Mouse (Mus musculus) C2C12 (cell line): Measurements from ENCODE around the gene Mphosph6.

Source experiments
- CTCF ChIP-seq: IDR thresholded peaks from one replicate; pipeline ENCODE4 v1.5.1; 2011; ENCODE audit not compliant: control insufficient read depth, insufficient read depth, insufficient read length
- MYOD1 ChIP-seq: IDR thresholded peaks from one replicate; pipeline ENCODE4 v1.6.1; 2011; ENCODE audit warnings: low read depth; ENCODE audit not compliant: control insufficient read depth, insufficient read length
- MYOG ChIP-seq: IDR thresholded peaks from one replicate; pipeline ENCODE4 v1.6.1; 2011; ENCODE audit not compliant: control insufficient read depth, insufficient read length; ENCODE audit errors: extremely low read depth
- USF1 ChIP-seq: IDR thresholded peaks from one replicate; pipeline ENCODE4 v1.6.1; 2011; ENCODE audit warnings: low read depth, mild to moderate bottlenecking, control low read depth, moderate library complexity

DNA sequence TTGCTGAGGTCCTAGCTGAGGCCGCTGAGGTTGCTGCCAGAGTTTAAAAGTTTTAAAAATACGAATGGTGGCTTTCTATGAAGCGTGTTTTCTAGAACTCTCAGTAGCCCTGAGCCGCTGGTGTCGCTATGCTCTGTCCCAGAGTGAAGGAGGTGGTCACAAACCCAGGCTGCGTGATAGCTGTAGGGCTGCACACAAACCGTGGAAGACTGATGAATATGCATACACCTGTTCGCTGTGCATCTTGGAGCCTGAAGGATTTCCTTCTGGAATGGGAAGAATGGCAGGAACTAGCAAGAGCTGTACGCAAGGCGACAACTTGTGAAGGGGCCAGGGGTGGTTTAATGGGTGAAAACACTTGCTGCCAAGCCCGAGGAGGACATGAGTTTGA lies 551 bp upstream of the Mphosph6 start:
- TF ChIP-seq CTCF: no peak
- no peak for TF ChIP-seq MYOG
- TF ChIP-seq MYOD1: peak; percentile 7
- TF ChIP-seq USF1: no peak
